Mouse (Mus musculus): ENCODE measurements around the gene Dach1. TPM values are rescaled to one million over a fixed set of nuclear protein-coding genes. Genes with fewer than 3 reads are reported as not detected.

Dach1 gene
- total and polyA plus RNA-seq, 3 experiments, result not detected

- H3K9ac ChIP-seq (ENCODE audit: control insufficient read depth, low read depth, low read length, poor library complexity, severe bottlenecking), result no peak overlapping the region
- H3K79me2 ChIP-seq (ENCODE audit: control insufficient read depth, insufficient read depth, low read length, poor library complexity), result no peaks in the 10 kb centered on the region
- H3K36me3 ChIP-seq (ENCODE audit: control insufficient read depth in 1 of 2, insufficient read depth in 2 of 2, low read length in 2 of 2), result no peaks in the 10 kb centered on the region
- H3K27me3 ChIP-seq (ENCODE audit: control insufficient read depth in 1 of 2, insufficient read depth in 2 of 2, low read length in 2 of 2), result no peaks in the 10 kb centered on the region
- H3K4me1 ChIP-seq (ENCODE audit: control insufficient read depth in 1 of 2, insufficient read depth in 2 of 2, low read length in 2 of 2), result no peaks in the 10 kb centered on the region
- H3K27ac ChIP-seq (ENCODE audit: control insufficient read depth, low read depth, low read length), result no peak overlapping the region
- H3K4me3 ChIP-seq (ENCODE audit: control insufficient read depth in 1 of 2, insufficient read depth in 1 of 2, low read depth in 2 of 2, low read length in 2 of 2), result no peak overlapping the region
- TF ChIP-seq MYB (IDR thresholded peaks at IDR 0.05; ENCODE audit: low read depth, low read length) (no peak), ETS1 (IDR thresholded peaks at IDR 0.05; ENCODE audit: low read depth, low read length) (no peak), USF2 (IDR thresholded peaks at IDR 0.05; ENCODE audit: borderline replicate concordance in 1 of 2, insufficient read depth in 1 of 2, low read depth in 1 of 2, low read length in 2 of 2) (no peak), TAL1 (IDR thresholded peaks at IDR 0.05; ENCODE audit: low read length) (no peak), CHD1 (IDR thresholded peaks at IDR 0.05; ENCODE audit: low read depth, low read length) (no peak), NRF1 (IDR thresholded peaks at IDR 0.05; ENCODE audit: insufficient read depth, low read depth, low read length, poor library complexity, severe bottlenecking) (no peak), HCFC1 (IDR thresholded peaks at IDR 0.05; ENCODE audit: low read depth, low read length) (no peak), SMC3 (IDR thresholded peaks at IDR 0.05; ENCODE audit: low read depth, low read length) (no peak), RCOR1 (IDR thresholded peaks at IDR 0.05; ENCODE audit: low read depth, low read length) (no peak), NELFE (IDR thresholded peaks at IDR 0.05; ENCODE audit: low read depth, low read length) (no peak), KAT2A (conservative IDR thresholded peaks at IDR 0.05; ENCODE audit: low read depth, low read length) (no peak), MAFK (IDR thresholded peaks at IDR 0.05; ENCODE audit: borderline replicate concordance, low read depth, low read length) (no peak), POLR2A (IDR thresholded peaks at IDR 0.05; ENCODE audit: control insufficient read depth in 1 of 2, insufficient read depth in 1 of 2, low read depth in 1 of 2, low read length in 2 of 2, poor library complexity in 1 of 2) (no peak), CHD2 (IDR thresholded peaks at IDR 0.05; ENCODE audit: low read length) (no peak), RAD21 (IDR thresholded peaks at IDR 0.05; ENCODE audit: low read depth, low read length) (no peak), MAX (IDR thresholded peaks at IDR 0.05; ENCODE audit: low read length) (no peak), POLR2AphosphoS2 (IDR thresholded peaks at IDR 0.05; ENCODE audit: low read length) (no peak), MXI1 (IDR thresholded peaks at IDR 0.05; ENCODE audit: low read depth, low read length) (no peak), ZKSCAN1 (IDR thresholded peaks at IDR 0.05; ENCODE audit: low read depth, low read length) (no peak), EP300 (IDR thresholded peaks at IDR 0.05; ENCODE audit: low read depth in 1 of 2, low read length in 2 of 2) (no peak)
- no peaks in the 10 kb centered on the region for H3K9me3 ChIP-seq (replicated peaks; ENCODE audit: insufficient read depth, low read length)
- DNase-seq (ENCODE audit: low read depth, low spot score), result no peak
Observed at GRCm38 (mm10) chr14:97855345-97855744, 314.2 kb downstream of the Dach1 start.

DNA sequence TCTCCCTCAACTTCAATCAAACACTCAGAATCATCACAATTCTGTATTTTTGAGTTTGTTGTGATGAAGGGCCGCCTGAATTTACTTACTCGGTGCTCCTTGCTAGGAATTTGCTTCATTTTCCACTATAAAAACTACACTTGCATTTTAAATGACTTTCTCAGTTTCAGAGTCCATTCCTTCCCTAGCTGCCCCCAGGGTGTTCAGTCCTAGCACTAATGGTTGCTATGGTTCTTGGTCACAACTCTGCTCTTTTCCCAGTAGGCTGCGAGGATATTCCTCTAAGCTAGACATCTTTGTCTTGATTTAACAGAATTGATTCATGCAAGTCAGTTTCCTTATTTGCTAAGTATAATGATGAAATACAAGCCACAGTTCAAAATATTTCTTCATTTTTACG, 319.1 kb downstream of the Dach1 start:
- Histone ChIP-seq H3K27ac (ENCODE audit: control insufficient read depth, low read depth, low read length) (no peak overlapping the region), H3K4me1 (ENCODE audit: control insufficient read depth in 1 of 2, insufficient read depth in 2 of 2, low read length in 2 of 2) (no peaks in the 10 kb centered on the region), H3K36me3 (ENCODE audit: control insufficient read depth in 1 of 2, insufficient read depth in 2 of 2, low read length in 2 of 2) (no peaks in the 10 kb centered on the region), H3K27me3 (ENCODE audit: control insufficient read depth in 1 of 2, insufficient read depth in 2 of 2, low read length in 2 of 2) (no peaks in the 10 kb centered on the region), H3K9ac (ENCODE audit: control insufficient read depth, low read depth, low read length, poor library complexity, severe bottlenecking) (no peak overlapping the region), H3K9me3 (replicated peaks; ENCODE audit: insufficient read depth, low read length) (no peaks in the 10 kb centered on the region), H3K4me3 (ENCODE audit: control insufficient read depth in 1 of 2, insufficient read depth in 1 of 2, low read depth in 2 of 2, low read length in 2 of 2) (no peak overlapping the region), H3K79me2 (ENCODE audit: control insufficient read depth, insufficient read depth, low read length, poor library complexity) (no peaks in the 10 kb centered on the region)
- DNase-seq (ENCODE audit: low read depth, low spot score), result no peak
- no peak for TF ChIP-seq HCFC1 (IDR thresholded peaks at IDR 0.05; ENCODE audit: low read depth, low read length)

Data from MEL (cell line).